Mouse (Mus musculus) ovary, postnatal 14 days (tissue): Measurements from ENCODE around the gene Galm.

Experiments
- DNase-seq: peaks from one replicate; pipeline ENCODE4 v3.0.0; 2022; ENCODE audit warnings: low spot score

The Galm gene

GRCm38 (mm10) chr17:80128476-80128990 lies 1.3 kb downstream of the Galm start:
- DNase-seq = no peak

- no peak for DNase-seq
Measured at GRCm38 (mm10) chr17:80129387-80129786, 2.1 kb downstream of the Galm start.

- DNase-seq = no peak
Measured at GRCm38 (mm10) chr17:80130718-80131430, 3.6 kb downstream of the Galm start.

GRCm38 (mm10) chr17:80131431-80131766 lies 4.1 kb downstream of the Galm start:
- DNase-seq = no peak

GRCm38 (mm10) chr17:80131838-80132237 lies 4.6 kb downstream of the Galm start:
- DNase-seq = no peak

GRCm38 (mm10) chr17:80132502-80132901 lies 5.2 kb downstream of the Galm start:
- DNase-seq = no peak

- DNase-seq = no peak
Measured at GRCm38 (mm10) chr17:80138434-80139162, 11.3 kb downstream of the Galm start.

- DNase-seq = no peak
Measured at GRCm38 (mm10) chr17:80139753-80140444, 12.6 kb downstream of the Galm start.

- DNase-seq = no peak
Measured at GRCm38 (mm10) chr17:80143478-80144232, 16.4 kb downstream of the Galm start.

GRCm38 (mm10) chr17:80145210-80145609 lies 17.9 kb downstream of the Galm start:
- no peak for DNase-seq

- no peak for DNase-seq
Measured at GRCm38 (mm10) chr17:80145771-80146170, 18.5 kb downstream of the Galm start.

GRCm38 (mm10) chr17:80148053-80148994 lies 21.1 kb downstream of the Galm start:
- DNase-seq = peak; percentile 48

GRCm38 (mm10) chr17:80148995-80149388 lies 21.7 kb downstream of the Galm start:
- DNase-seq = no peak

GRCm38 (mm10) chr17:80151353-80151752 lies 24.1 kb downstream of the Galm start:
- no peak for DNase-seq

- no peak for DNase-seq
Measured at GRCm38 (mm10) chr17:80152767-80153630, 25.7 kb downstream of the Galm start.

GRCm38 (mm10) chr17:80153631-80154030 lies 26.4 kb downstream of the Galm start:
- no peak for DNase-seq

- DNase-seq = no peak
Measured at GRCm38 (mm10) chr17:80156905-80157304, 29.6 kb downstream of the Galm start.

- no peak for DNase-seq
Measured at GRCm38 (mm10) chr17:80157489-80157888, 30.2 kb downstream of the Galm start.

GRCm38 (mm10) chr17:80160454-80160853 lies 33.2 kb downstream of the Galm start:
- DNase-seq = peak; percentile 68

- no peak for DNase-seq
Measured at GRCm38 (mm10) chr17:80163991-80164390, 36.7 kb downstream of the Galm start.
